Mouse (Mus musculus) limb, embryonic 12.5 days (tissue): ENCODE results near the gene Skap2. TPM values are rescaled to one million over a fixed set of nuclear protein-coding genes. Genes with fewer than 3 reads are reported as not detected.

Experiments
- ATAC-seq: fragments of 200-750 bp; cut with Nextera tagmentation; 2 replicates; pipeline ENCODE4 v1.8.0; 2017; ENCODE audit warnings: low read depth, moderate TSS enrichment; ENCODE audit not compliant: insufficient number of reproducible peaks, insufficient read depth, low FRiP score, low TSS enrichment
- H3K27ac ChIP-seq: fragments of 300-500 bp; sonication (generic); 2 replicates; pipeline ENCODE4 v1.5.1; 2016; ENCODE audit warnings: mild to moderate bottlenecking, moderate library complexity
- H3K27me3 ChIP-seq: fragments of 300-500 bp; sonication (generic); 2 replicates; pipeline ENCODE4 v1.6.1; 2016; ENCODE audit warnings: mild to moderate bottlenecking, moderate library complexity
- H3K36me3 ChIP-seq: fragments of 300-500 bp; sonication (generic); 2 replicates; pipeline ENCODE4 v1.6.1; 2016; ENCODE audit warnings: mild to moderate bottlenecking, moderate library complexity
- H3K4me1 ChIP-seq: fragments of 300-500 bp; sonication (generic); replicated peaks from 2 replicates; pipeline ENCODE4 v1.6.1; 2016
- H3K4me2 ChIP-seq: fragments of 300-500 bp; sonication (generic); 2 replicates; pipeline ENCODE4 v1.6.1; 2016; ENCODE audit warnings: mild to moderate bottlenecking, moderate library complexity
- H3K4me3 ChIP-seq: fragments of 300-500 bp; sonication (generic); replicated peaks from 2 replicates; pipeline ENCODE4 v1.5.1; 2016; ENCODE audit warnings: mild to moderate bottlenecking
- H3K9ac ChIP-seq: fragments of 300-500 bp; sonication (generic); replicated peaks from 2 replicates; pipeline ENCODE4 v1.6.1; 2016; ENCODE audit warnings: mild to moderate bottlenecking, moderate library complexity
- H3K9me3 ChIP-seq: fragments of 300-500 bp; sonication (generic); 2 replicates; pipeline ENCODE4 v1.6.1; 2016; ENCODE audit warnings: mild to moderate bottlenecking, moderate library complexity
- whole genome bisulfite sequencing: fragments of 180-500 bp; shearing (Covaris S2); methylation state at CpG from one replicate; pipeline ENCODE4 v1.1.7; 2016; 5-methylcytosine and 5-hydroxymethylcytosine counted together
- polyA plus RNA-seq: library from polyadenylated mRNA; unstranded; fragments of >200 nt; fragmentation: Nextera tagmentation; extraction: Ambion mirVana; gene quantifications from 2 replicates; pipeline ENCODE4 v1.2.1, GENCODE M21; 2016

Skap2 gene
- polyA plus RNA-seq, 1 experiment from 2014 or later: 14.4 TPM

DNA sequence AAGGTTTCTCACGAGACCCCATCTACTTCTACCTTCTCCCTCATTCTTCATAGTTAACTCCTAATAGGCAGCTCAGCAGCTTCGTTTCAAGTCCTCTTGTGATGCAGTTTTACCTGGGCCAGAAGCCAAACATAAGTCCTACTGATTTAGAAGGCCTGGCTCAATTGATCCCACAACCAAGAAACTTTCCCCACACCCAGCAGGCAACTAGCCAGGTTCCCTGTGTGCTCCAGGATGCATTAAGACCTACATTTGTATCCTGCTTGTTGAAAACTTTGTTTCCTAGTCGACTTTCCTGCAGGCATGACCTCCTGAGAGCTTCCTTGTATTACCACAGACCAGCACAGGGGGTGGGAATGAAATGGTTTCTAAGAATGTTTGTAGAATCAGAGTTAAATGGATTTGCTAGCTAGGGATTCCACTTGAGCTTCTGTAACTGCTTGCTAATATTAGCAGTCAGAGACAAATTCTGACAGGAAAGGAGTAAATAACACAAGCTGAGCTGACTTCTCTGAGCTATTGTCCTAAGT is 125.4 kb downstream of the Skap2 start:
- no peak overlapping the region for H3K4me2 ChIP-seq
- H3K36me3 ChIP-seq: no peaks in the 10 kb centered on the region
- peaks cover 12% of the 10 kb centered on the region for H3K27me3 ChIP-seq
- H3K4me3 ChIP-seq: no peak overlapping the region
- WGBS: 62% methylated on average over 3 of the region's 3 CpGs
- no peak overlapping the region for H3K9ac ChIP-seq
- no peak overlapping the region for H3K27ac ChIP-seq
- peaks cover 9% of the 10 kb centered on the region; the same call in 1 of the 2 replicates for H3K4me1 ChIP-seq
- ATAC-seq: no peak
- H3K9me3 ChIP-seq: no peaks in the 10 kb centered on the region

DNA sequence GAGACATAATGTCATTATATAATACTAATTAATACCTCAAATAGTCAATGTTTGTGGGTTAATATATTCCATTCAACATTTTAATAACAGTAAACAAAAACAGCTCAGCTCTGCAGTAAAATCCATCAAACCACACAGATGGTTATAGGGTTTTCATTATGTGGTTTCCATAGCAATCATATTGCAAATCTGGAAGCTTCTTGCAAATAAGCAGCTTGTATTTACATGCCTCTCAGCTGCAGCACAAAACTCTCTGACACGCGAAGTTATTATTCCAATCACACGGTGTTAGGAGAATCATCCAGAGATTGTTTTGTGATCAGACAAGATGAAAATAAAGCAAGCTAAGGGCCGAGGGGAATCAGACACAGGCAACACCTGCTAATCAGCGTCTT is 129.5 kb downstream of the Skap2 start:
- WGBS: 82% methylated on average over 5 of the region's 5 CpGs
- ATAC-seq: no peak
- no peak overlapping the region for H3K4me2 ChIP-seq

DNA sequence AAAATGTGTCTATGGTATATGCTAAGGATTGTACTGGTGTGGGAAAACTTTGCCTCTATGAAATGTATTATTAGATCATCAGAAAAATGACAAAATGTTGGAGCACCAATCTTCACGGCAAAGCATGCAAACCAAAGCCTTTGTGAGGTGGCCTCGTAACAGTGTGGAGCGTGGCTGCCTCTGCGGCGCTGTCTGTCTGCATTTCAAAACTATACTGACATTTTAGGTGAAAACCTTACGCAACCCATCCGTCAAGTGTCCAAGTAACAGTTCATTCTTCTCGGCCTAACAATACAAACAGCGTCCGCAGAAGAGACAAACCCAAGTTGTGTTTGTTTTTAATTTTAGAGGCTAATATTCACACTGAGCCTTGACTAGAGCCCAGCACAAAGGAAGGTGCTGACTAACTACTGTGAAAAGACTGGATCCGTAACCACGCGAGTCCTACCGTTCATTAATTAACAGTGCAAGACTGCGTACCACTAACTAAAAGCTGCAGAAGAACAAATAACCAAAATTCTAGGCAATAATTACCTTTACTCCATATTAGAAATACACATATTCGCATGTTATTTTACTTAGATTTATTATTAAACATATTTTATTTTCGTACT is 130.0 kb downstream of the Skap2 start:
- Histone ChIP-seq H3K4me1 (peaks cover 22% of the 10 kb centered on the region), H3K4me2 (no peak overlapping the region), H3K4me3 (no peak overlapping the region), H3K27ac (no peak overlapping the region), H3K9ac (no peak overlapping the region), H3K36me3 (no peaks in the 10 kb centered on the region), H3K27me3 (peaks cover 19% of the 10 kb centered on the region), H3K9me3 (no peaks in the 10 kb centered on the region)
- WGBS: 83% methylated on average over 17 of the region's 17 CpGs
- no peak for ATAC-seq

More for the DNA sequence above, 129.5 kb downstream of the Skap2 start:
- H3K9me3 ChIP-seq: no peaks in the 10 kb centered on the region
- no peak overlapping the region for H3K9ac ChIP-seq
- H3K27ac ChIP-seq: no peak overlapping the region
- no peaks in the 10 kb centered on the region for H3K36me3 ChIP-seq
- H3K27me3 ChIP-seq: peaks cover 22% of the 10 kb centered on the region
- no peak overlapping the region for H3K4me3 ChIP-seq
- peaks cover 22% of the 10 kb centered on the region for H3K4me1 ChIP-seq

DNA sequence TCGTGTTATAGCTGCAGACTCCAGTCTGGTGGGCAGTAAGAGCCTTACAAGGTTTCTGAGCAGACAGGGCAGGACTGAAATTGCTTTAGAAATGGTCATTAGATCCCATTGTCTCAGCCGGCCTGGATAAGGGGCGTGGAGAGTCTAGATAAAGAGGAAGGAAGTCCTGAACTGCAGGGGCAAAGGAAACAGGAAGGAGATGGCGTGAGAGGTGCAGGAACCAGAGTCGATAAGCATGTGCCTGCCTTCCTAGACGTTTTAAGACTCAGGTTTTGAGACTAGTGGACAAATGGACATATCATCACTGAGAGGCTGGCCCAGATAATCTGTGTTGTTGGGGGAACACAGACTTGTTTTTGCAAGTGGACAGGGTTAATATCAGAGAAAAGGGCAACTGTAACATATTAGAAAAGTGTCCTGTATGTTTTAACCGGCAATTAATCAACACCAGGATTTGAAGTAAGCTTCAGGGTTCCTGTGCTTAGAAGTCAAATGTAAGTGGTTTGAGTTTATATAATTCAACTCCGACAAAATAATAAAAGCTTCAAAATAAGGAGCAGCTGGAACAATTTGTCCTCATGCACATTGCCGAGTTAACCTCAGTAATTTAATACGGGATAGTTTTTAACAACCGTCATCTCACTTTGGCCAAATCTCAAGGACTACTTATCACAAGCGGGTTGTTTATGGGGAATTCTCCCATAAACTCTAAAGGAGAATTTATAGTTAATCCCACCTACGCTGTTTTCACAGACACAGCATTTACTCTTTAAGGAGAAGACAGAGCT is 131.0 kb downstream of the Skap2 start:
- Histone ChIP-seq H3K4me2 (peak overlapping the region; percentile 27), H3K36me3 (no peaks in the 10 kb centered on the region), H3K9me3 (no peaks in the 10 kb centered on the region), H3K27ac (0 out of 2 replicates have a peak overlapping the region, but pooled peaks have one; percentile 7), H3K9ac (no peak overlapping the region), H3K27me3 (peaks cover 26% of the 10 kb centered on the region), H3K4me3 (no peak overlapping the region), H3K4me1 (peaks cover 20% of the 10 kb centered on the region)
- WGBS: 18% methylated on average over 13 of the region's 13 CpGs
- no peak for ATAC-seq

DNA sequence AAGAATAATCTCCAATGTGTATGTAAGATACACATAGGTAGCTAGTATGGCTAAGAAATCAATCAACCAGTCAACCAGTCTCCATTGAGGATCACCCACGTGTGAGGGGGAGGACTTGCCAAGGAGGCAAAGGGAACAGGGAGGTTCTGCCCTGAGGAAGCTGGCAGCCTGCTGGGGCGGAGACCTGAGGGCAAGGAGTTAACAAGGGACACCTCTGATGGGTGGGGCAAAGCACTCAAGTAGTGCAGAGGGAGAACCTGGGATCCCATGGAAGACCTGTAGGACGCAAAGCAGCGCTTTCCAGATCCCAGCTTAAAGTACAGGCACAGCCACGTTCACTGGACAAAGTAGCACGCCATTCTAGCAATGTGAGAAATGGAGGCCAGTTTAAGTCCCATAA is 131.6 kb downstream of the Skap2 start:
- H3K9ac ChIP-seq: no peak overlapping the region
- H3K4me3 ChIP-seq: no peak overlapping the region
- H3K9me3 ChIP-seq: no peaks in the 10 kb centered on the region
- WGBS: 40% methylated on average over 6 of the region's 6 CpGs
- no peak for ATAC-seq
- H3K27me3 ChIP-seq: peaks cover 26% of the 10 kb centered on the region
- H3K27ac ChIP-seq: 0 out of 2 replicates have a peak overlapping the region, but pooled peaks have one; percentile 7
- H3K4me2 ChIP-seq: peak overlapping the region; percentile 27
- H3K4me1 ChIP-seq: peaks cover 25% of the 10 kb centered on the region
- H3K36me3 ChIP-seq: no peaks in the 10 kb centered on the region

DNA sequence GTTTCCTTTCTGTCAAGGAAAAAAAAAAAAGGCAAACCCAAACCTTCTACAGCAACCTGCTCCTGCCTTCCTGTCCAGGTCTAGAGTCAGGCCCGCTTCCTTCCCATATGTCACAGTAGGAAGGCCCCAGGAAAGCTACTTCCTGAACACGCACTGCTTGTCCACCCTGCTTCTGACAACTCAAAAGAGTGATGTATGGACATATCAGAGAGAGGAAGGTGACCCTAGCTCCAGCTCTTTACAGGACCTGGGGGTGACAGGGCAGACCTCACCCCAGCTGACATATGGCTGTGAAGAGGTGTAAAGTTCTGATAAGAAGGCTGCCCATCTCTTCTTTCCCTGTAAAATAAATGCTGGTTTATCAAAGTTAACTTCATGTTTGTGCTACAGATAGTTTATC is 133.8 kb downstream of the Skap2 start:
- H3K4me1 ChIP-seq: peaks cover 27% of the 10 kb centered on the region
- no peak for ATAC-seq
- H3K4me3 ChIP-seq: no peak overlapping the region
- WGBS: 75% methylated on average over 2 of the region's 2 CpGs
- no peaks in the 10 kb centered on the region for H3K9me3 ChIP-seq
- H3K9ac ChIP-seq: no peak overlapping the region
- H3K27me3 ChIP-seq: peaks cover 36% of the 10 kb centered on the region
- no peaks in the 10 kb centered on the region for H3K36me3 ChIP-seq
- no peak overlapping the region for H3K4me2 ChIP-seq
- no peak overlapping the region for H3K27ac ChIP-seq

DNA sequence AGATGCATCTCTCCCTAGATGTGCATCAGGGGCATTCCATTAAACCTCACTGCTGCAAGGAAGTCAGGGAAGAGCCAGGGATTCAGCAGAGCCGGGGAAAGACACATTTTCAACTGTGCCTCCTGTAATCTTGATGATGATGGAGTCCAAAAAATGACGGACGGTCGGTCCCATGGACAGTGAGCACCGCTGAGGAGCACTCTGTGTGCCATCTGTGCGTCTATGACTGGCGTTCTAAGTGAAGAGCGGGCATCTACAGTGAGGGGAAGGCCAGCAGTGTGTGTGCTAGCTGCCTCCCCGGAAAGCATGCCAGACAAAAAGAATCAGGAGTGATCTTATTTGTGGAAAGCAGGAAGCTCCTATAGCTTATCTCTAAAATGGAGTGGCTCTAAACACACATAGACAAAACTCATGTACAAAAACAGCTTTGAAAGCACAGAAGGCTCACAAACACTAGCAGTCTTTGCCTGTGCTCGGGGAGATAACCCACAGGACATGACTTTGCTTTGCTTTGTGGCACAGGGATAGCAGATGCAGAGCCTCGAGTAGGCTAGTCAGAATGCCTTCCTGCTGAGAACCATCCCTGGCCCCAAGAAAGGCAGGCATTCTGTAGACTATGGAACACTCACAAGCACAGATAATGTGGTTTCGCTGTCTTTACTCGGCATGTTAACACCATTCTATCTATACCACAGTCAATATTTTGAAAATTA is 135.4 kb downstream of the Skap2 start:
- ATAC-seq: no peak
- 81% methylated on average over 13 of the region's 13 CpGs for WGBS
- H3K4me2 ChIP-seq: no peak overlapping the region
- H3K27ac ChIP-seq: no peak overlapping the region
- peaks cover 35% of the 10 kb centered on the region for H3K27me3 ChIP-seq
- no peaks in the 10 kb centered on the region for H3K36me3 ChIP-seq
- H3K9me3 ChIP-seq: no peaks in the 10 kb centered on the region
- no peak overlapping the region for H3K4me3 ChIP-seq
- peaks cover 23% of the 10 kb centered on the region for H3K4me1 ChIP-seq
- H3K9ac ChIP-seq: no peak overlapping the region

DNA sequence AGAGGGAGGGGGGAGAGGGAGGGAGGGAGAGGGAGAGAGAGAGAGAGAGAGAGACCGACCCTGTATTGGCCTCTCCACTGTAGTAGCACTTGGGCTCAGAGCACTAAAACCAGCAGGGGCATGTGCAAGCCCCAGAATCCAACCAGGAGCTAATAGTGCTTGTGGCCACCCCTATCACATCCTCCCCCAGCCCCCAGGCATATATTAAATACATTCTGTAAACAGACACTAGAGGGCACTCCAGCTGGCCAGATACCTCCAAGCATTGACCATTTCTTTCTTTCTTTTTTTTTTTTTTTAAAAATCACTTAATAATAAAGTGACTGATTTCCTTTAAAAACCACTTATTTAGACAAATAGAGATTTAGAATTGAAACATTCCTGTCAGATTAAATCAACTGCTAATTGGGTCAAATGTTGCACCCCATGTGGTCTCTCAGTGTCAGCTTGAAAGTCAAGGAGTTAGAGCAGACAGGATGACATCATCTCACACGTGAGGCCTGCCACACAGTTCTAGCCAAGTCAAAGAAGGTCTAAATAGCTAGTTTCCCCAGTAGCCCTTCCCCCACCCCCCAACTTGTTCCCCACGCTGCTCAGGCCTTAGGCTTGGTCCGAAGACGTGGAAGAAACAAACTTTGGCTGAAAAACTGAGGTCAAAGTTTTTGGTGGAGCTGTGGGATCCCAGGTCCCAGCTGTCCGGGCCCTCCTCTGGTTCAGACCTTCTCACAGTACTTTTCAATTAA is 136.3 kb downstream of the Skap2 start:
- no peaks in the 10 kb centered on the region for H3K36me3 ChIP-seq
- H3K9ac ChIP-seq: no peak overlapping the region
- H3K4me3 ChIP-seq: no peak overlapping the region
- no peak overlapping the region for H3K27ac ChIP-seq
- H3K9me3 ChIP-seq: no peaks in the 10 kb centered on the region
- ATAC-seq: peak; percentile 63; the same call in 1 of the 2 replicates
- H3K4me2 ChIP-seq: no peak overlapping the region
- 32% methylated on average over 6 of the region's 6 CpGs for WGBS
- H3K27me3 ChIP-seq: peaks cover 39% of the 10 kb centered on the region
- H3K4me1 ChIP-seq: peaks cover 14% of the 10 kb centered on the region

DNA sequence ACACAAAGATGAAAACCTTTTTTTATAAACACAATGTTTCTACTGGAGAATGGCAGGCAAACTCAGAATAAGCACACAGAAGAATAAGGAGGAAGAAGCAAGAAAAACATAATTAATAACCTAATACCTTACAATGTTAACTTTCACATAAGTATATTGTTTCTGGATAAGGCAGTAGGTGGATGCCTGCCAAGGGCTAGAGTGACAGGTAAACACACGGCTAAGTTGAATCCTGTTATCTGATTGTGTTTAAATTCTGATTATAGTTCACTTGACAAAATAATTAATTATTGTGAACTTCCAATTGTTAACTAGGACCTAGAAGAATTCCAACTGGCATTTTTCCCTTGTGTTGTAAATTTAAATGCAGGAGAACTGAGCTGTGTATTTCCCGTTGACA is 138.3 kb downstream of the Skap2 start:
- Histone ChIP-seq H3K4me1 (peaks cover 10% of the 10 kb centered on the region), H3K27me3 (peaks cover 24% of the 10 kb centered on the region), H3K4me2 (no peak overlapping the region), H3K4me3 (no peak overlapping the region), H3K9ac (no peak overlapping the region), H3K27ac (no peak overlapping the region), H3K36me3 (no peaks in the 10 kb centered on the region), H3K9me3 (no peaks in the 10 kb centered on the region)
- WGBS: 57% methylated on average over 2 of the region's 2 CpGs
- no peak for ATAC-seq

DNA sequence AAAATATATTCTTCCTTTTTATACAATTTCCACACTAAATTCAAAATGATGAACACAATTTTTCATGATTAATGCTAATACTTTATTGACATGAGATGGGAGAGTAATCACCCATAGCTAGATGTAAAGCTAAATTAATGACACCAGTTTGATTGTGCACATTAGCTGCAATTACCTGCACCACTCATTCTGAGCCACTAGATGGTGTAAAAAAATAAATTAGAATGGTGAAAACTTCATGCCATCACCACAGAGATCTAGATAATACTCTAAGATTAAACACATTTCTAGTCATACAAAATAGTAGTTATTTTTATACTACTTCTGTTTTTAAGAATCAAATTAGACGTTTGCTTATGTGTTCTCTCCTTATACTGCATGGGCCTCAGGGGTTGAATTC is 141.2 kb downstream of the Skap2 start:
- Histone ChIP-seq H3K4me3 (no peak overlapping the region), H3K9me3 (no peaks in the 10 kb centered on the region), H3K4me2 (no peak overlapping the region), H3K27me3 (peaks cover 22% of the 10 kb centered on the region), H3K4me1 (peaks cover 4% of the 10 kb centered on the region), H3K27ac (no peak overlapping the region), H3K9ac (no peak overlapping the region), H3K36me3 (no peaks in the 10 kb centered on the region)
- WGBS: 20% methylated on average over 1 of the region's 1 CpGs
- no peak for ATAC-seq
